Mouse (Mus musculus) ES-E14 (cell line): ENCODE data around the gene Gbgt1.

ENCODE experiments used
- CHD2 ChIP-seq: IDR thresholded peaks from 2 replicates; pipeline ENCODE4 v1.6.1; 2014; ENCODE audit warnings: mild to moderate bottlenecking, low read depth, low read length, inconsistent platforms
- HCFC1 ChIP-seq: IDR thresholded peaks from 2 replicates; pipeline ENCODE4 v1.6.1; 2012; ENCODE audit warnings: low read length, inconsistent platforms, borderline replicate concordance; ENCODE audit not compliant: insufficient read depth
- MAFK ChIP-seq: IDR thresholded peaks from 2 replicates; pipeline ENCODE4 v1.6.1; 2014; ENCODE audit warnings: mild to moderate bottlenecking, low read depth, low read length, inconsistent platforms; ENCODE audit not compliant: insufficient read depth
- ZC3H11A ChIP-seq: IDR thresholded peaks from 2 replicates; pipeline ENCODE4 v1.6.1; 2012; ENCODE audit warnings: low read depth, mild to moderate bottlenecking, inconsistent platforms, low read length, borderline replicate concordance
- ZNF384 ChIP-seq: IDR thresholded peaks from 2 replicates; pipeline ENCODE4 v1.6.1; 2012; ENCODE audit warnings: low read depth, low read length, inconsistent platforms

DNA sequence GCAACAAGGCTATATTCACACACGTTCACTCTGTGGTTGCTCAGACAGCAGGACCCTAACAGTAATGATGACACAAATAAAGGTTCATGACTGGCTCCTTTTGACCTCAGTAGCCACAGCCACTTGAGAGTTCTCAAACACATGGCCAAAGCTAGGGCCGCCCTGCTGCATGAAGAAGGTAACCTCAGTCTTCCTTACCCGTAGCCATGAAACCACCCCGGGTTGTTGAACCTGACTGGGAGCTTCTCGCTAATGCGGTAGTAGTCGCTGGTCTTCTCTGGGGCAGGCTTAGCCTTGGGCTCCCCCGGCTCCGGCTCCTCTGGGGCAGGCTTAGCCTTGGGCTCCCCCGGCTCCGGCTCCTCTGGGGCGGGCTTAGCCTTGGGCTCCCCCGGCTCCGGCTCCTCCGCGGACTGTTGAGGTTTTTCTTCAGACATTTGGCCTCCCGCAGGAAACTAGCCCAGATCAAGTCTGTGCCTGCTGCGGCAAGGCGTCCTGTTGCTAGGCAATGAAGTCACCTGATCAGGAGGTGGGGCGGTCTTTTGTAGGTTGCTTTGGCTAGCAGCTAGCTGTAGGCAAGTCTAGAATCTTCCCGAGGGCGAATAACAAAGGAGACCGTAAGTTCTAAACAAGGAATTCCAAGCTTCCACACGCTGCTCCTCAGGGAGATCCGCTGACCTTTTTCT, 30.7 kb upstream of the Gbgt1 start, which contains the start of gene 1700007K13Rik:
- TF ChIP-seq HCFC1 = no peak
- no peak for TF ChIP-seq ZNF384
- TF ChIP-seq CHD2 = no peak
- TF ChIP-seq ZC3H11A = no peak
- TF ChIP-seq MAFK = no peak
